Mouse (Mus musculus) limb, embryonic 13.5 days (tissue): ENCODE results near the gene Robo3. TPM values are rescaled to one million over a fixed set of nuclear protein-coding genes. Genes with fewer than 3 reads are reported as not detected.

Source experiments
- ATAC-seq: fragments of 200-750 bp; cut with Nextera tagmentation; 2 replicates; pipeline ENCODE4 v1.8.0; 2017; ENCODE audit warnings: low read depth, moderate number of reproducible peaks, moderate TSS enrichment; ENCODE audit not compliant: low FRiP score
- H3K27ac ChIP-seq: fragments of 300-500 bp; sonication (generic); 2 replicates; pipeline ENCODE4 v1.5.1; 2015; ENCODE audit warnings: inconsistent platforms, mild to moderate bottlenecking, moderate library complexity
- H3K27me3 ChIP-seq: fragments of 300-500 bp; sonication (generic); 2 replicates; pipeline ENCODE4 v1.6.1; 2015; ENCODE audit warnings: mild to moderate bottlenecking, inconsistent platforms
- H3K36me3 ChIP-seq: fragments of 300-500 bp; sonication (generic); 2 replicates; pipeline ENCODE4 v1.6.1; 2015; ENCODE audit warnings: inconsistent platforms, mild to moderate bottlenecking, moderate library complexity
- H3K4me1 ChIP-seq: fragments of 300-500 bp; sonication (generic); 2 replicates; pipeline ENCODE4 v1.6.1; 2015; ENCODE audit warnings: inconsistent platforms
- H3K4me2 ChIP-seq: fragments of 300-500 bp; sonication (generic); replicated peaks from 2 replicates; pipeline ENCODE4 v1.6.1; 2015; ENCODE audit warnings: inconsistent platforms, mild to moderate bottlenecking, moderate library complexity
- H3K4me3 ChIP-seq: fragments of 300-500 bp; sonication (generic); 2 replicates; pipeline ENCODE4 v1.5.1; 2015; ENCODE audit warnings: moderate library complexity, mild to moderate bottlenecking, inconsistent platforms
- H3K9ac ChIP-seq: fragments of 300-500 bp; sonication (generic); 2 replicates; pipeline ENCODE4 v1.6.1; 2015; ENCODE audit warnings: mild to moderate bottlenecking, inconsistent platforms
- H3K9me3 ChIP-seq: fragments of 300-500 bp; sonication (generic); 2 replicates; pipeline ENCODE4 v1.6.1; 2016; ENCODE audit warnings: inconsistent platforms
- WGBS: fragments of 180-500 bp; shearing (Covaris S2); methylation state at CpG from one replicate; pipeline ENCODE4 v1.1.7; 2015; 5-methylcytosine and 5-hydroxymethylcytosine counted together
- polyA plus RNA-seq: library from polyadenylated mRNA; unstranded; fragments of >200 nt; fragmentation: Nextera tagmentation; extraction: Ambion mirVana; gene quantifications from 2 replicates; pipeline ENCODE4 v1.2.1, GENCODE M21; 2015

Robo3 gene
- polyA plus RNA-seq, 1 experiment from 2014 or later, result 0.05 TPM

DNA sequence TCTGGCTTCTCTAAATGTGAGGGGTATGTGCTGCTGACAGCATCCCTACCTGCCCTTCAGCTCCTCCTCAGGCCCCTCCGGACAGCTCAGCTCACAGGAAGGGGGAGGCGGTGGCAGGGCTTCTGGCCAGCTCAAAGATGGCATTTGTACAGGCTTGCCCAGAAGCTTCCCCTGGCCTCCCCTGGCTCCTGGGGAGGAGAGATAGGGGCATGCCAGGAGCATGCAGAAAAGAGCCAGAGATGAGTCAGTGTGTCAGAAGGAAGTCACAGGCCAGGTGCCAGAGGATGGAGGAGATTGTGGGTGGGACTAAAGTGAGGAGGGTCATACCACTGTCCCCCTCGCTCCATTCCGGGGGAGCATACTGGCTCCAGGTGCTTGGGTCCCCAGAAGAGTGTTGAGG is 14.3 kb downstream of the Robo3 start:
- Histone ChIP-seq H3K4me1 (peaks cover 8% of the 10 kb centered on the region), H3K27me3 (peaks cover 32% of the 10 kb centered on the region), H3K27ac (no peak overlapping the region), H3K4me2 (no peak overlapping the region), H3K4me3 (no peak overlapping the region), H3K9ac (no peak overlapping the region), H3K9me3 (no peaks in the 10 kb centered on the region), H3K36me3 (no peaks in the 10 kb centered on the region)
- 80% methylated on average over 4 of the region's 4 CpGs for WGBS
- no peak for ATAC-seq

DNA sequence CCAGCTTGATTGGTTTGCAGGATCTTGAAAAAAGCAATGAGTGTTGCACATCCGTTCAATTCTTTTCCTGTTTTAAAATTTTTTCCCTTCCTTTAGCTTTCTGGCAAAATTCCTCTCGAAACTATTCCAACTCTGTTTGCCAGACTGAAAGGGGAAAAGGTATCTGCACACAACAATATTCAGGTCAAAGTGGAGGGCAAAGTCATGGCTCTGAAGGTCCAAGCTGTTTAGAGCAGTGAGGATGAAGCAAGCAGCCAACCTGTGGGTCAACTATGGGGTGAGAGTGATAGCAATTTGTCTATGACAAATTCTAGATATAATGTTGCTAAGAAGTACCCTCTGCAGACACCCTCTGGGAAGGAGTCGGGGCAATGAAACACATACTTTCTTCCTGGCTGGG is 18.4 kb downstream of the Robo3 start:
- Histone ChIP-seq H3K4me1 (no peaks in the 10 kb centered on the region), H3K9ac (no peak overlapping the region), H3K27ac (no peak overlapping the region), H3K9me3 (no peaks in the 10 kb centered on the region), H3K27me3 (peaks cover 13% of the 10 kb centered on the region), H3K4me2 (no peak overlapping the region), H3K36me3 (no peaks in the 10 kb centered on the region), H3K4me3 (no peak overlapping the region)
- no peak for ATAC-seq
- 88% methylated on average over 3 of the region's 3 CpGs for WGBS

DNA sequence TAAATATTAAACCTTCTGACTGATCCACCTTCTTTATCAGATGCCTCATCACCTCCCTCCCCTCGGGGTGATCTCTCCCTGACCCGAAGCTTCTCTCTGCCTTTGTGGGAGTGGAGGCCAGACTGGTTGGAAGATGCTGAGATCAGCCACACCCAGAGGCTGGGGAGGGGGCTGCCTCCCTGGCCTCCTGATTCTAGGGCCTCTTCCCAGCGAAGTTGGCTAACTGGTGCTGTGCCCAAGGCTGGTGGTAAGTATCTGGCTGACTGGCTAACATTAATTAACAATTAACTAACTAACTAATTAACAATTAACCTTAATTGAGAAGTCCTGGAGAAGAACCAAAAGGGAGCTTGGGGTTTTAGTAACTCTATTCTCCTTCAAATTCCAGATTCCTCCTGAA is 20.1 kb downstream of the Robo3 start:
- Histone ChIP-seq H3K4me3 (no peak overlapping the region), H3K27ac (no peak overlapping the region), H3K9me3 (no peaks in the 10 kb centered on the region), H3K27me3 (peaks cover 5% of the 10 kb centered on the region), H3K4me1 (peaks cover 6% of the 10 kb centered on the region), H3K36me3 (no peaks in the 10 kb centered on the region), H3K4me2 (no peak overlapping the region), H3K9ac (no peak overlapping the region)
- no peak for ATAC-seq
- WGBS, result 70% methylated on average over 3 of the region's 3 CpGs

DNA sequence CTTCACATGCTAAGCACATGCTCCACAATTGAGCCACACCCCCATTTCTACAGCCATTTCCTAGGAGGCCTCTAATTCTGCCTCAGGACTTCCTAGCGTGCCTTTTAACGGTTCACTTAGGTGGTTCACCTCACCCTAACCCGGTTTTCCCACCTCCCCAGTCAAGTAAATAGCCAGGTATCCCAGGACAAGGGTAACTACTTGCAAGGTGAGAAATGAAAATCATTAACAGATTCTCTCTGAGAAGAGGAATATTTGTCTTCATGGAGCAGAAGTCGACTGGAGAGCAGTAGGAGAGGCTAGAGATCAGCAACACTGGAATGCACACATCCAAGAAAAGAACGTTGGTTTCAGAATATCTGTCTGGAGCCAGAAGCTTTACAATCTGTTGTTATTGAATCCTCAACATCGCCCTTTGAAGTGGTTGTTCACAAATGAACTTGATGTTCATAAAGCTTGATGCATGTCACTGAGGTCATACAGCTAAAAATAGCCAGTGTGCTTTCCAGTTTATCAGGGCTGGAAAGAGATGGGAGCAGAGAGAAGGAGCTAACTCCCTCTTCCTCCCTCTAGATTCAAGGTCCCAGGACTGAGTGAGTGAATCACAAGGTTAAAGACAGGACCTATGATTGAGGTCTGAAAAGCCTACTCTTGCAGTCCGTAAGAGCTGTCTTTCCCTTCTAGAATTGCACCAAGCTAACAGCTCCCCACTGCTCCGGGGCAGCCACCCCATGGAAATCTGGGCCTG is 23.2 kb downstream of the Robo3 start:
- ATAC-seq, result no peak
- Histone ChIP-seq H3K4me3 (no peak overlapping the region), H3K36me3 (no peaks in the 10 kb centered on the region), H3K9me3 (no peaks in the 10 kb centered on the region), H3K27ac (no peak overlapping the region), H3K9ac (no peak overlapping the region), H3K4me2 (no peak overlapping the region), H3K4me1 (peaks cover 10% of the 10 kb centered on the region), H3K27me3 (peaks cover 29% of the 10 kb centered on the region)
- WGBS, result 65% methylated on average over 8 of the region's 8 CpGs

DNA sequence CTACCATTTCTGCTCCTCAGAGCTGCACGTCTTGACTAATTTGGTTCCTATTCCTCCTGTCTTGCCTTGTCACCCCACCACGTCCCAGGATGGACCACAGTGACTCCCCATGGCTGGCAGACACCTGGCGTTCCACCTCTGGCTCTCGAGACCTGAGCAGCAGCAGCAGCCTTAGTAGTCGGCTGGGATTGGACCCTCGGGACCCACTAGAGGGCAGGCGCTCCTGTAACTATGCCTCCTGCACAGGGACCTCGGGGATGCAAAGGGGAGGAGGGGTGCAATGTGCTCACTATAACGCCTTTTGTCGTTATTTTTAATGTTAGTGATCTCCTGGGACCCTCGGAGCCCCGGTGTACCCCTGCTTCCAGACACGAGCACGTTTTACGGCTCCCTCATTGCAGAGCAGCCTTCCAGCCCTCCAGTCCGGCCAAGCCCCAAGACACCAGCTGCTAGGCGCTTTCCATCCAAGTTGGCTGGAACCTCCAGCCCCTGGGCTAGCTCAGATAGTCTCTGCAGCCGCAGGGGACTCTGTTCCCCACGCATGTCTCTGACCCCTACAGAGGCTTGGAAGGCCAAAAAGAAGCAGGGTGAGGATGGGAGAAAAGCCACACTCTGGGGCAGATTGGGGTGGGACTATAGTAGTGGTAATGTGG is 25.1 kb downstream of the Robo3 start:
- ATAC-seq, result 0 out of 2 replicates have a peak, but pooled peaks have one; percentile 12
- Histone ChIP-seq H3K36me3 (no peaks in the 10 kb centered on the region), H3K27ac (no peak overlapping the region), H3K9ac (no peak overlapping the region), H3K27me3 (peaks cover 40% of the 10 kb centered on the region), H3K4me3 (no peak overlapping the region), H3K9me3 (no peaks in the 10 kb centered on the region), H3K4me1 (peaks cover 10% of the 10 kb centered on the region), H3K4me2 (peak overlapping the region; percentile 41; the same call in 1 of the 2 replicates)
- 9% methylated on average over 19 of the region's 19 CpGs for WGBS

DNA sequence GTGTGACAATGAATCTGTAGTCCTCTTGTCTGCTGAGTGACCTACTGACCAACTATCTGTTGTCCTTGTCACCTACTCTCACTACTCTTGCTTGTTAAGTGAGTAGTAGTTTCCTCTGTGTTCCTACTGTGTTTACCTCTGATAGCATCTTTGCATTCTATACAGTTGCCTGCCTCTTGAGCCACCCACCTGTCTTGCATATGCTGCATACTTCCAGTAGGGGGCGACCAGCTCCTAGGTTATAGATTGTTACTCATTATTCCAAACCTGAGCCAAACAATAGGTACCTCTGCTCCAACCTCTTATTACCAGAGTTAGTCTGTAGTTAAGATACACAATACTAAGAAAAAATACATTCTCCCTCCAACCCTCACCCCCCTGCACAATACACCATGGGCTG is 26.7 kb downstream of the Robo3 start:
- peak; percentile 14; the same call in 1 of the 2 replicates for ATAC-seq

DNA sequence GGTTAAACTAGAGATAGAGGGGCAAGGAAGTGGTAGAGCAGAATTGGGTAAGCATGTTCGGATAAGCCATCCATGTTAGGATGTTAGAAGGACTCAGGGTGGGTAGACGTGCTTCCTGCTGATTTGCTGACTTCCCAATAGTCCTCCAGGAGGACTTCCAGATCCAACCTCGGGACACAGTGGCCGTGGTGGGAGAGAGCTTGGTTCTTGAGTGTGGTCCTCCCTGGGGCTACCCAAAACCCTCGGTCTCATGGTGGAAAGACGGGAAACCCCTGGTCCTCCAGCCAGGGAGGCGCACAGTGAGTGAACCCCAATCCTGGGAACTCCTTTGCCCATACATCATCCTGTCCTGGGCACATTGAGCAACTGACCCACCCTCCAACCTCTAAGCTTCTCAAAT is 30.0 kb downstream of the Robo3 start:
- H3K36me3 ChIP-seq, result no peaks in the 10 kb centered on the region
- 84% methylated on average over 7 of the region's 7 CpGs for WGBS
- H3K27ac ChIP-seq, result no peak overlapping the region
- no peak overlapping the region for H3K9ac ChIP-seq
- H3K27me3 ChIP-seq, result peaks cover 35% of the 10 kb centered on the region
- no peak for ATAC-seq
- peak overlapping the region; percentile 23; the same call in 1 of the 2 replicates for H3K4me2 ChIP-seq
- no peaks in the 10 kb centered on the region for H3K9me3 ChIP-seq
- peaks cover 5% of the 10 kb centered on the region for H3K4me1 ChIP-seq
- H3K4me3 ChIP-seq, result peak overlapping the region; percentile 19

More for the DNA sequence above, 26.7 kb downstream of the Robo3 start:
- Histone ChIP-seq H3K9me3 (no peaks in the 10 kb centered on the region), H3K4me3 (no peak overlapping the region), H3K4me1 (peaks cover 10% of the 10 kb centered on the region), H3K36me3 (no peaks in the 10 kb centered on the region), H3K27me3 (peaks cover 40% of the 10 kb centered on the region), H3K4me2 (no peak overlapping the region), H3K9ac (no peak overlapping the region), H3K27ac (no peak overlapping the region)
- 2% methylated on average over 1 of the region's 1 CpGs for WGBS

DNA sequence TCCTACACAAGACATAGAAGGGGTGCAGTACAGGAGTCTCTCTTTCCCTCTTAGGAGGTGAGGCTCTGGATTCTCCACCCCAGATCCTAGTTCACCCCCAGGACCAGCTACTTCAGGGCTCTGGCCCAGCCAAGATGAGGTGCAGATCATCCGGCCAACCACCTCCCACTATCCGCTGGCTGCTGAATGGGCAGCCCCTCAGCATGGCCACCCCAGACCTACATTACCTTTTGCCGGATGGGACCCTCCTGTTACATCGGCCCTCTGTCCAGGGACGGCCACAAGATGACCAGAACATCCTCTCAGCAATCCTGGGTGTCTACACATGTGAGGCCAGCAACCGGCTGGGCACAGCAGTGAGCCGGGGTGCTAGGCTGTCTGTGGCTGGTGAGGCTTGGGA is 30.5 kb downstream of the Robo3 start:
- ATAC-seq, result no peak
- no peak overlapping the region; the same call in 1 of the 2 replicates for H3K4me2 ChIP-seq
- no peak overlapping the region for H3K9ac ChIP-seq
- no peaks in the 10 kb centered on the region for H3K4me1 ChIP-seq
- WGBS, result 85% methylated on average over 7 of the region's 7 CpGs
- H3K27me3 ChIP-seq, result peaks cover 30% of the 10 kb centered on the region
- H3K9me3 ChIP-seq, result no peaks in the 10 kb centered on the region
- no peak overlapping the region for H3K27ac ChIP-seq
- peak overlapping the region; percentile 19 for H3K4me3 ChIP-seq
- H3K36me3 ChIP-seq, result no peaks in the 10 kb centered on the region

DNA sequence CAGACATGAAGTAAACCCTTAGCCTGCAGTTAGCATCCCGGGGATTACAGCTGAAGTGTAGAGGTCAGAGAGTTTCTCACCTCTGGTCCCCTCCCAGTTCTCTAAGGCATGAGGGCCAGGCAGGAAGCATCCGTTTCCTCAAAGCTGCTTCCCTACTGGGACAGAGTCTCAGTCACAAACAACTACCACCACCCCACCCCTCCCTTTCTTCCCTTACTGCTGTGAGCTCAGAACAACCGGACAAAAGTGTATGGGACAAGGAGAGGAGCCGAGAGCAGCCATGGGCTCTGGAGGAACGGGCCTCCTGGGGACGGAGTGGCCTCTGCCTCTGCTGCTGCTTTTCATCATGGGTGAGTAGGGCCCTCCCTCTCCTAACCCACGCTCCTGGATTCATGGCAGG is 31.2 kb downstream of the Robo3 start, which contains the start of gene Robo4:
Robo4 (plus strand) TSS at position 96 of the 400 bp plus-strand sequence.
- ATAC-seq, result no peak
- H3K9ac ChIP-seq, result no peak within 1 kb of the TSS
- WGBS, result 15% methylated on average over 7 of the region's 7 CpGs
- H3K4me2 ChIP-seq, result no peak within 1 kb of the TSS; the same call in 1 of the 2 replicates
- peak within 1 kb of the TSS; percentile 19 for H3K4me3 ChIP-seq
- no peaks in the 10 kb centered on the region for H3K4me1 ChIP-seq
- no peak within 1 kb of the TSS for H3K27ac ChIP-seq
- no peaks in the 10 kb centered on the region for H3K36me3 ChIP-seq
- peaks cover 23% of the 10 kb centered on the region for H3K27me3 ChIP-seq
- H3K9me3 ChIP-seq, result no peaks in the 10 kb centered on the region

DNA sequence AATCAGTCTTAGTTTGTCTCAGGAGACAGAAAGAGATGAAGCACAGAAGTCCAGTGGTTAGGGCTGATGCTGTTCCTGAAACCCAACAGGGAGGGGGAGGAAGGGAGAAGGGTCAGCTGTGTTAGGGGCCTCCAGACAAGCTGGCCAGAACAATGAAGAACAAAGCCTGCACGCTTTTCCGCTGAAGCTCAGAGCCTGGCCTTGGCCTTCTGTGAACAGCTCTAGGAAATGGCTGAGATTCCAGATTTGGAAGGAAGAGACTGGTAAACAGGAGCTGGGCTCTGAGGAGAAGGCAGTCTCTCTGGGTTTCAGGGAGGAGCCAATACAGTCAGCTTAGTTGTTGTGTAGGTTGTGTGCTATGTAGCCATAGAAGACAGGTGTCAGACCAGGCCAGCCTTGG is 32.5 kb downstream of the Robo3 start:
- no peaks in the 10 kb centered on the region for H3K9me3 ChIP-seq
- H3K36me3 ChIP-seq, result no peaks in the 10 kb centered on the region
- H3K9ac ChIP-seq, result no peak overlapping the region
- WGBS, result 88% methylated on average over 2 of the region's 2 CpGs
- H3K4me2 ChIP-seq, result no peak overlapping the region
- H3K4me3 ChIP-seq, result no peak overlapping the region
- ATAC-seq, result no peak
- H3K27ac ChIP-seq, result no peak overlapping the region
- peaks cover 16% of the 10 kb centered on the region for H3K27me3 ChIP-seq
- H3K4me1 ChIP-seq, result no peaks in the 10 kb centered on the region

DNA sequence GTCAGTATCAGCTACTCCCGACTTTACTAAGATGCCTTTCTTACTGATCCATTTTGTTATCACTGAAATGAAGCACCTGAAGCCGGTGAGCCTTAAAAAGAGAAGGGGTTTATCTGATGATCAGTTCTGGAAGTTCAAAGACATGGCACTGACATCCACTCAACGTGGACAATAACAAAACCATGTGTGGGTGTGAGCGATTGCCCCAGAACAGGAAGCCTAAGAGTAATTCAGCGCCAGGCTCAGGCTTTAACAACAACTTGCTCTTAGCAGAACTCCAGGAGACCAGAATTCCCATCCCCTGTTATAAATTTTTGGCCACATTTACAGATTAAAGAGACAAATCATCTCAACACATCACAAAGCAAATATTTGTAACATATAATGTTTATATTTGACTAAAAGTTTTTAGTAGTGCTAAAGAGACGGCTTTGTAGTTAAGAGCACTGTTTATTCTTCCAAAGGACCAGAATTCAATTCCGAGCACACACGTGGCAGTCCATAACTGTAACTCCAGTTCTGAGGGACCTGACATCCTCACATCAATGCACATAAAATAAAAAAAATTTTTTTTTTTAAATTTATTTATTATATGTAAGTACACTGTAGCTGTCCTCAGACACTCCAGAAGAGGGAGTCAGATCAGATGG is 39.4 kb downstream of the Robo3 start:
- 65% methylated on average over 8 of the region's 8 CpGs for WGBS

DNA sequence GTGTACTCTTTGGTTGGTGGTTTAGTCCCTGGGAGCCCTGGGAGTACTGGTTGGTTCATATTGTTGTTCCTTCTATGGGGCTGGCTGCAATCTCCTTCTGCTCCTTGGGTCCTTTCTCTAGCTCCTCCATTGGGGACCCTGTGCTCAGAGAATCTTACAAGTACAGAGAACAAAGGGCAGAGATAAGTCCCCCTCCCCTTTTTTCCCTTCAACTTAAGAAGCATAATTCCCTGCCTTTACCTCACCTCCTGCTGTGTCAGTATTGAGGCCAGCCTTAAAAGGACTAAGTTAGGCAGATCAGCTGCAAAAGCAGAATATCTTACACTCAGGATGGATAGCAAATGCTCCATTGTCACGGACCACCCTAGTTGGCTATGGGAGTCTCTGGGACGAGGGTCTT is 41.0 kb downstream of the Robo3 start:
- 77% methylated on average over 2 of the region's 2 CpGs for WGBS
- no peaks in the 10 kb centered on the region for H3K9me3 ChIP-seq
- ATAC-seq, result no peak
- no peak overlapping the region for H3K4me3 ChIP-seq
- H3K9ac ChIP-seq, result no peak overlapping the region
- H3K36me3 ChIP-seq, result no peaks in the 10 kb centered on the region
- H3K4me2 ChIP-seq, result no peak overlapping the region
- no peak overlapping the region for H3K27ac ChIP-seq
- H3K4me1 ChIP-seq, result no peaks in the 10 kb centered on the region
- H3K27me3 ChIP-seq, result peaks cover 6% of the 10 kb centered on the region; the same call in 1 of the 2 replicates

More for the DNA sequence above, 39.4 kb downstream of the Robo3 start:
- no peaks in the 10 kb centered on the region for H3K27me3 ChIP-seq
- H3K27ac ChIP-seq, result no peak overlapping the region
- H3K9ac ChIP-seq, result no peak overlapping the region
- no peak for ATAC-seq
- no peaks in the 10 kb centered on the region for H3K9me3 ChIP-seq
- no peaks in the 10 kb centered on the region for H3K4me1 ChIP-seq
- H3K4me3 ChIP-seq, result no peak overlapping the region
- H3K4me2 ChIP-seq, result no peak overlapping the region
- no peaks in the 10 kb centered on the region for H3K36me3 ChIP-seq
